Mouse (Mus musculus): ENCODE data around the gene Cdh18.

GRCm38 (mm10) chr15:23305018-23305417 is 756.2 kb downstream of the Cdh18 start:
- no peak for TF ChIP-seq TAL1 (IDR thresholded peaks at IDR 0.05; ENCODE audit: low read length)
- TF ChIP-seq GATA1 (IDR thresholded peaks at IDR 0.05; ENCODE audit: low read length) = no peak
